Mouse (Mus musculus): ENCODE data around the gene Fgfr2.

- TF ChIP-seq CHD2 (IDR thresholded peaks at IDR 0.05; ENCODE audit: low read depth, low read length) (no peak), ZC3H11A (IDR thresholded peaks at IDR 0.05; ENCODE audit: borderline replicate concordance, low read depth, low read length) (no peak)
These were observed 1346.9 kb downstream of the Fgfr2 start for GRCm38 (mm10) chr7:131776191-131776752.
